Mouse (Mus musculus) kidney, adult 2 months (tissue): ENCODE measurements around the gene Cryga.

Experiments used
- CTCF ChIP-seq: fragments of 200-500 bp; conservative IDR thresholded peaks from 2 replicates; pipeline ENCODE4 v1.5.1; 2011; ENCODE audit warnings: low read depth, mild to moderate bottlenecking, control low read depth, low read length, moderate library complexity, mixed read lengths; ENCODE audit not compliant: insufficient read depth, insufficient read length
- POLR2A ChIP-seq: fragments of 200-500 bp; IDR thresholded peaks from one replicate; pipeline ENCODE4 v1.6.1; 2011; ENCODE audit warnings: low read depth, low read length, control low read depth

- TF ChIP-seq CTCF = no peak
- no peak for TF ChIP-seq POLR2A
Measured at GRCm38 (mm10) chr1:65147971-65148370, 44.8 kb upstream of the Cryga start.
